Mouse (Mus musculus) cerebellum, adult 2 months (tissue): Measurements from ENCODE around the gene Cfap221.

Experiments
- CTCF ChIP-seq: fragments of 200-500 bp; IDR thresholded peaks from 2 replicates; pipeline ENCODE4 v1.5.1; 2011; ENCODE audit warnings: low read depth, mild to moderate bottlenecking, control low read depth, low read length, moderate library complexity, borderline replicate concordance; ENCODE audit not compliant: insufficient read depth
- POLR2A ChIP-seq: fragments of 200-500 bp; IDR thresholded peaks from 2 replicates; pipeline ENCODE4 v1.6.1; 2011; ENCODE audit warnings: low read length, control low read depth, borderline replicate concordance; ENCODE audit not compliant: insufficient read depth

DNA sequence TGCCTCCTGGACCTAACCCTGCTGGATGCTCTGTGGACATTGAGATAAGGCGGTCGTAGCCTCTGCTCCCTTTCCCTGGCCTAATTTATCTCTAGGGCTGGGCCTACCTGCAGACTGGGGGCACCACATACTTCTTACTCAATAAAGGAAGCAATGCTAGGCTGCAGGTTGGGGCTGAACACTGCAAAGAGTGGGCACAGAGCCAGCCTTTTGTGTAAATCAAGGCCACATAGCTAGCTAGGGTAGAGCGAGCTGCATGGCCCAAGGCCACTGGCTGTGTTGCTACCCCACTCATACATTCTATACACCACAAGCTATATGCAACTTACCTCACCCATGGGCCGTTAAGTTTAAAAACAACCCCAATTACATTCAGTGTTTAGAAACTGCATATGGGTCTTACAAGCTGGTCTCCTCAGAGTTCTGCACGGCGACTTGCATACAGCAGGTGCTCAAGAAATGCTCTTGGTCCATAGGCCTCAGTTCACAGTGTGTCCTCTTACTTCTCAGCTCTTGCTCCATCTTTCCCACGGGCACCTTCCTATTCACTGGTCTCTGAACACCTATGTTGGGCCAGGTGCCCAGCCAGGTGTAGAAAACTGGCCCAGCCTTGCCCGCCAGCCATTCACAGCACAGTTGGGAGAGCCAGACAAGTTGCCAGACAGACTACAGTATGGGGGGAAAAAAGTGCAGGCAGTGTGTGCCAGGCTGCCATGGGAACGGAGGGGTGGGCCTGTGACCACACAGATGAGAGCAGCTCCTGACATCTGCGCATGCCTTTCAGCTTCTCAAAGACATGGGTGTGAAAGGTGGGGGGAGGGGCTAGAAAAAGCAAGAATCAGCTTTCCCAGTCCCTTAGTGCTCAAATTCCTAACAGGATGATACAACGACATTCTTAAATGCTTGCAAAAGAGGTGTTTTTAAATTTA, 97.6 kb downstream of the Cfap221 start:
- TF ChIP-seq CTCF (no peak), POLR2A (no peak)
